Mouse (Mus musculus) heart, adult 9 months (tissue): ENCODE data around the gene Lcmt1.

Source experiments
- DNase-seq, 2 experiments: peaks; one replicate each; pipeline ENCODE4 v3.0.0; 2022; ENCODE audit warnings: low spot score in 2 of 2

Lcmt1 gene

DNA sequence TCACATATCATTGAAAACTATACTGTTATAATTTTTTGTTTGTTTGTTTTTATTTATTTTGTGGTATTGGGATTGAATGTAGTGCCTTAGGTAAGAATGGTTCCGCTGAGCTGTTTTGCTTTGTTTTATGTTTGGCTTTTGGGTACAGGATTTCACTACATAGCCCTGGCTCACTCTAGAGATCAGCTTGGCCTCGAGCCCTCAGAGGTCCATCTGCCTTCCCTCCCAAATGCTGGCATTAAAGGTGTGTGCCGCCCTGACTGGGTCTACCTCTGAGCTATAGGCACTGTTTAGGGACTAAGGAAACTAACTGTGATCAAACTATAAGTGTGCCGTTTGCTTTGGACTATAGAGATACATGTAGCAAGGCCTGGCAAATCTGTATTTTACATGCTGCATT lies 29.7 kb downstream of the Lcmt1 start:
- no peak for DNase-seq

DNA sequence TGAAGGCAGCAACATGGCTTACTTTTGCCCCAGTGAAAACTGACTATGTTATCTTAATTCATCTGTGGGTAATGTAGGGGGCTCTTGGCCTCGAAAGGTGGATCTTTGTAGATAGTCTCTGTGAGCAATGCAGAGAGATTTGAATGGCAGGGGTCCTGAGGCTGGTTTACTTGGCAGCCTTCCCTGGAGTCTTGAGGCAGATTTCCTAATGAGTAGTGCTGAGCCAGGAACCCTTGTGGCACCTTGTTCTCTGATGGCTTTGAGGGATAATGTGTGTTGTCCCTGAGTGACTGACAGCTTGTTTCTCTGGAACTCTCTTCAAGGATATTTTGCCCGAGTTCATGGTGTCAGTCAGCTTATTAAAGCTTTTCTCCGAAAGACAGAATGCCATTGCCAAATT lies 31.5 kb downstream of the Lcmt1 start:
- no peak for DNase-seq

DNA sequence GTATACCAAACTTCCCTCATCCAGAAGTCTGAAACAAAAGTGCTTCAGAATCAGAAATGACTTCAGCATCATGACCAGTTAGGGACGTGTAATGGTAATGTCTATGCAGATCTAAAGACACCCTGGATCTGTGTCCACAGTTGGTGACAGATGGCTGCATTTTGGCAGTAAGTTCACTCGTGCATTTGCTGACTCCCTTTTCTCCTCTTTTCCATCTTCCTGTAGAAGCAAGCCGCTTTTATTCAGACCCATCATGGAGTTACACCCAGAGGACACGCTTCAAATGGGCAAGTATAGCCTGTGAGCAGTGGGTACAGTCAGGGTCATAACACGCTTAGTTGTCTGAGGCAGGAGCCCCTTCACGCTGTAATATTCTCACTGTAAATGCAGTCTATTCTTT lies 34.6 kb downstream of the Lcmt1 start:
- no peak for DNase-seq

DNA sequence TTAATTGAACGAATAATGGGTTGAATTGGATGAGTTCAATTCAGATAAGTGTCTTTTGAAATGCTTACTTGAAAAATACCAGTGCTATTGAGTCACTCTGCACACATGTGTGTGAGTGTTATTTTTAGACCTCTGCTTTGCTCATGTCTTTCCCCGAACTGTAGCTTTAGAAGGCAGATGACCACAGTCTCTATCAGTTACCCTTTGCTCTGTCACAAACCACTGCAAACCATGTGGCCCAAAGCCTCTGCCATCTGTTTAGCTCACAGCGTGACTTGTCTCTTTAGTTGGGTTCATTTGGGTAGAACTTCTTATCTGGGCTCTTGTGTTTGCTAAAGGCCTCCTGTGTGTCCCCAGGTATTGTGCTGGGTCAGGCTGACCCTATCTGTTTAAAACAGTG lies 36.0 kb downstream of the Lcmt1 start:
- DNase-seq: peak; percentile 2 to 36

DNA sequence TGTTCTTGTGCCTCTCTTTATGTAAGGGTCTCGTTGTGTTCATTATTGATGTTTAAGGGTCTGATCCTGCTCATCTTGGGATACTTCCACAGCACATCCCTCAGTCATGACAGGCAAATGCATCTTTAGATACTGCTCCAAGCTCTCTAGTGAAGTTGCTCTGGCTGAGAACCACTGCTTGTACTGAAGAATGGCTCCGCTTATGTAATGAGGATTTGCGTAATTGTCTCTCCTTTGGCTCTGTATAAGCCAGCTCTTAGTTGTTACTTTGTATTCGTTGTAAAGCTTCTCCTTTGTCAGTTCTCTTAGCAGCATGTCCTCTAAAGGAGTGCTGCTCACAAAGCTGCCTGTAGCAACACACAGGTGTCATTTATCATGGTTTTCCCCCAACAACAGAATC lies 37.4 kb downstream of the Lcmt1 start:
- DNase-seq: no peak

DNA sequence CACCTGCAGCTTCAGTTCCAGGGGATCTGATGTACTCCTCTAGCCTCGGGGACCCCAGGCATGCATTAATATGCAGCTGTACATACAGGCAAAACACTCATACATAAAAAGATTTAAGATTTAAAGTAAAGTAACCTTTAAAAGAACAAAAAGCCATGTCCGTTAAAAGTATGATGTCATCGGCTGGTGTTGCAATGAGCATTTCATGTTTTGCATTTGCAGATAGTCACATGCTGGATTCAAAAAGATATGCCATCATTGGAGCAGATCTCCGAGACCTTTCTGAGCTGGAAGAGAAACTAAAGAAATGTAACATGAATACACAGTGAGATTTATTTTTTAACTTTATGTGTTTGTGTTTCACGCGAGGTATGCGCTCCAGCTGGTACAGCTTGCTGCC lies 40.9 kb downstream of the Lcmt1 start:
- DNase-seq: no peak

DNA sequence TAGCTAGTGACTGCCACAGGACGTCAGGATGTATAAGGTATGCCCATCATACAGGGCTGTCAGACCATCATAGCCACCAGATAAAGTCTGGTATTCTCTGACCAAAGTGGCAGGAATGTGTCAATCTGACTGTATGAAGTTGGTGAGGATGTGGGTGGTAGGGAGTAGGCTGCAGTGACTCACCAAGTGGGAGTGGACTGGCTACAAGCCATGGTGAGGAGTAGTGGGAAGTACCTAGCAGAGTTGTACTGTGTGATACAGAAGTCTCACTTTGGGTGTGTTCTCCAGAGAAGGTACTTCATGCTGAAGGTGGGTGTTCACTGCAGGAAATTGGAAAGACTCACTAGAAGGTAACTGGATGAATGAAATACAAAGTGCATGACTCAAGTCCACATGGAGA lies 41.5 kb downstream of the Lcmt1 start:
- DNase-seq: peak; percentile 15 to 17

DNA sequence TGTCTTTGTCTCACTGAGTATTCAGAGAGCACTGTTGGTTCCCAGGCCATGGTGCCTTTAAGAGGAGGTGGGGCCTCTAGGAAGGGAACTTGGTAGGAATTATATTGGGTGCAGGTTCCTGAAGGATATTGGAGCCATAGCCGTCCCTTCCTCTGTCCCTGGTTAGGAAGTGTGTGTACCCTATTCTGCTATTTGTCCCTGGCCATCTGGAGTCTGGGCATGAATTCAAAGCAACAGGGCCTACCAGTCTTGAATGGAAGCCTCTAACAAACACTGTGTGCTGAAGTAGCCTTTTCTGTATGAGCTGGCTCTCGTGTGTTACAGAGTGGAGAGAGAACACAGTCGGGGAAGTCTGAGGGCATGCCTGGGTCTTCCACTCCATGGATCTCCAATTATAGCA lies 42.6 kb downstream of the Lcmt1 start:
- no peak for DNase-seq

DNA sequence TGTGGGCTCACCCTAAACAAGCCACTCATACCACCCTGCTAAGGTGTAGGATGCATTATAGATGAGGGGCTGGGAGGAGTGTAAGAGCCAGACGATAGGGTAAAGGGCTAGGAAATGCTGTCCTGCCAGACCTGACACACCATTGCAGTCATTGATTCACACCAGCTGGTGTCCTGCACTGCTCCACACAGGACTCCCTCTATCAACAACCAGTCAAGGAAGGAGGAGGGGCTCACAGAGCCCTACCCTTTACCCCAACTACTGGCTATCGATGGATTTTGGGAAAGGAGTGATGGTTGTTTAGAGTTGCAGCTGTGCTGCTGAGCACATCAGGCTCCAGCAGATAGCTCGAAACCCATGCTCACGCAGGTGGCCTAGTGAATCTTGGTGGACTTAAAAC lies 47.2 kb downstream of the Lcmt1 start:
- no peak for DNase-seq

DNA sequence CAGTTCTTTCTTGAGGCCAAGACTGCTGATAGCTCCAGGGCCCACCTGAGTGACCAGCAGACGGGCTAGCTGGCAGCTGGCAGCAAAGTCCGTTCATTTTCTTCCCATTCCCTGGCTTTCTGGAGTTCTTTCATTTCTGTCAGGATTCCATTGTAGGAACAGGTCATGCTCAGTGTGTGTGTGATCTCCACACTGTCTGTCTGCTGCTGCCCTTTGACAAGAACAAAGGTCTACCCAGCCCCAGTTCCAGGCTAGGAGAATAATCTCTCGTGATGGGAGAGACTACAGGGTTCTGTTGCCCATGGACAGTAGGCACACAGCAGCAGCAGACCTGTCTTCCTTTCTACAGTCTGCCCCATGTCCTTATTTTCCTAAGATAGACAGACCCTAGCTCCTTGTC lies 48.1 kb downstream of the Lcmt1 start:
- no peak for DNase-seq

DNA sequence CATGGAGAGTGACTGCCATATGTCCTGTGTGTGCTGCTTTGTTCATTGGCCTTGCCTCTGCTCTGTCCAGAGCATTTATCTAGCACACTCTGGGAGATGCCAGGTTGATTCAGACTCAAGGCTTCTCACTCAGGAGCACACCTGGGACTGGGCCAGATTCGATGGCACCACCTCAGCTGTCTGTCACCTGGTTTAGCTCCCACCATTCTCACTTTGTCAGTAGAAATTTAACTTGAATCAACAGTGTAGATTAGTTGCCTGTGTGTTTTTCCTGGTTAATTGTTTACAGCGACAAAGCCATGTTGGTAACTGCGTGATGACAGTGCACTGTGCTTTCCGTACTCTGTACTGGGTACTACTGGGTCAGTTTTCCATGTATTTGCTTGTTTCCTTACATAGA lies 50.4 kb downstream of the Lcmt1 start:
- no peak for DNase-seq

DNA sequence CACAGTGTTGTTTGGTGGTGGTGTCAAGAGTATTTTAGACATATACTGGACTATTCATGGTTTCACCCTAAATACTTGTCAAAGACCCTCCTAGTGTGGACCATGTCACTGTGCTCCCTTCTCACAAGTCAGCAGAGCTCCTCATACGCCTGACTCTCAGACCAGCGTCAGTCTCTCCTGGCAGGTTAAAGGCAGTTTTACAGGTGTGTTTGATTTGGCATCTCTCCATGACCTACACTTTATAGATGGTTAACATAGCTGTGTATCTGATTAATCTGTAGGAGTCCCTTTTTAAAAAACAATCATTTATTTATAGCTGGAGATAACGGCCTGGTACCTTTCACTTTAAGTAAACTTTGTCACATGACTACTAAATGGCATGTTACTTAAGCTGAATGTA lies 52.4 kb downstream of the Lcmt1 start:
- DNase-seq: no peak

DNA sequence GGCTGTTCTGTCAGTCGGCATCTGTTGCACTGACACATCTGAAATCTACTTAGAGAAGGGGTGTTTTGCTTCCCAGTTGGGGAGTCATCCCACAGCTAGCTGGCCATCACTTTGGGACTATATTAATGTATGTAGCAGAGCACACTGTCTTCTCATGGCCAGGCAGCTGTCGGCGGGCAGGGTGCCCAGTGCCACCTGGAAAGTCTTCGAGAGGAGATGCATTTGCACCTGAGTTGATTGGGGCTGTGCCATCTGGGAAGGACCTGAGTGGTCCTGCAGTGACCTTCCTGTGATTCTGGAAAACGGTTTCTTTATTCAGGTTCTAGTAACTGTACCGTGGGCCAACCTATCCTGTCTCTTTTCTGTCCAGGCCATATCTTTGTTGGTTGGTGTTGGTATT lies 54.7 kb downstream of the Lcmt1 start:
- no peak for DNase-seq

DNA sequence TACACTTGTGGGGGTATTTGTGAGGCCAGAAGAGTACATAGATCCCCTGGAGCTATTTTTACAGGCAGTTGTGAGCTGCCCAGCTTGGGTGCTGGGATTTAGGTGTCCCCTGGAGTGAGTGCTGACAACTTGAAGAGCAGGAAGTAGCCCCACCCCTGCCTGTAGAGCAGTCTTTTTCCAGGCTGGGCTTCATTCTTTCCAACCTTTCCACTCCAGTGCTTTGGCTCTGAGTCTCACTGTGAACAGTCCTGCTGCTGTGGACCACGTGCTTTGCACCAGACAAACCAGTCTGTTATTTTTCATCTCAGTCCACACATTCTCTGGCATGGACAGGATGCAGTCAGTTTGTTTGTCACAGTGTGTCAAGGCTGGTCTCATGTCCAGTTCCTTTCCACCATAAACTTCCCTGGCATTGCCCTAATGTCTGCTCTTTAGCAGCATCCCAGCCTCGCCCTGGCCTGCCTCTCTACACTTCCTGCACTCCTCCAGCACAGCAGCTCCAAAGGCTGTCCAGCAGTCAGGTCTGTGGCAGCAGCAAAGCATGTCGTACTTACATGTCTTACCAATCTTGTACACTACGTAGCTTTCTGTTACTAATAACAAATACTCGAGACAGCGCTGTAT lies 55.7 kb downstream of the Lcmt1 start:
- peak in 1 of 2 experiments; percentile 23 for DNase-seq

DNA sequence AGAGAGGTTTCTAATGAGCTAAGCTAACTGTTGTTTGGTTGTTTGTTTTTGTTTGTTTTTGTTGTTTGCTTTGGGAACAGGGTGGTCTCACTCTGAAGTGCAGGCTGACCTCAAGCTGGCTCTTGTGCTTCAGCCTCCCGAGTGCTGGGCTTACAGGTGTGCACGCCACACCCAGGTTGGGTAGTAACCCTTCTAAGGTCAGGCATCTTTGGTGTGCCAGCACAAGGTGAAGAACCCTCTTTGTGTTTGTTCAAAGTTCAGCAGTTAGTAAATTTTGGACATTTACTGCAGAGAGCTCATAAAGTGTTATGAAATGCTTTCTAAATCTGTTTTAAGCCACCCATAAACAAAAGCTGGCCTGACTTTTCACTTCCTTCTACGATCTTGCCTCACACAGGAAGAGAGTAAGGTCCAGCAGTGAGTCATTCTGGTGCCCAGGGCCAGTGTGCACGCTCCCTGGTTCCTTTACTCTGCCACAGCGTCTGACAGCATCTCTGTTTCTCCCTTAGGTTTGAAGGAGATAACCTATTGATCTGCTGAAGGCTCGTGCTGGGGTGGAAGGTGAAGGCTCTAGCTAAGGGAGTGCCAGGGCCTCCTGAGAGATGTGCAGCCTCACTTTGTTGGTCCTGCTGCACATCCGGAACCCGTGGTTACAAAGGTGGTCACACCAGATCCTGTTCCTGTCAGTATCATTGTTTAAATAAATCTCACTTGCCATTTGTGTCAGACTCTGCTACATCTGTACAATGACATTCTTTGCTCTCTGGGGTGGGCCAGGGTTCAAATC lies 60.2 kb downstream of the Lcmt1 start:
- peak; percentile 14 to 29 for DNase-seq

DNA sequence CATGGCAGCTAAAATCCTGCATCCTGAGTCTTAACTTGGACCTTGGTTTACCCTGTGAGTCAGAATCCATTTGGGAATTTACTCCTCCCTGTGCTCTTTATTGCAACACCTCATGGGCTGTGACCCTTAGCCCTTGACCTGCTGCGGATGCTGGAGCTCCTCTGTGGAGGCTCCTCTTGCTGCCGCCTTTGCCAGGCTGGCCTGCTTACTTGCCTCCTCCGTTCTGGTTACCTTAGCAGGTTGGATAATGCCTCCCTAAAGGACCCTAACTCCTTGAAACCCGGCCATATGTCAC lies 60.8 kb downstream of the Lcmt1 start:
- no peak for DNase-seq

DNA sequence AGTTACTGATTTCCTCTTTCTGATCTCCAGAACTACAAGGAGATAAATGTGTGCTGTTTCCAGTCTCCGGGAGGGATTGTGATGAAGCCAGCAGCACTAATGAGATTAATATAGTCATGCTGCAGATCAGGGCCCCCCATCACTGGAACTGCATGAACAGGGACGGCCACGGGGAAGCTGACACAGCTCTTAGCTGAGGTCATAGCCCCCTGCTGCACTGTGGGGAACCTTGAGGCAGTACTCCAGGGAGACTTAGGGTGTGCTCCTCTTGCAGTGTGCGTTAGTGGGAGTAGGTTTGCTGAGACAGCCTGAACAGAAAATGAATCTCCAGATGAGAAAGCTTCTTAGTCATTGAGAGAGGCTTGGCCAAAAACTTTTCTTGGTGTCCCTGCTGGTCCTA lies 61.6 kb downstream of the Lcmt1 start:
- no peak for DNase-seq

DNA sequence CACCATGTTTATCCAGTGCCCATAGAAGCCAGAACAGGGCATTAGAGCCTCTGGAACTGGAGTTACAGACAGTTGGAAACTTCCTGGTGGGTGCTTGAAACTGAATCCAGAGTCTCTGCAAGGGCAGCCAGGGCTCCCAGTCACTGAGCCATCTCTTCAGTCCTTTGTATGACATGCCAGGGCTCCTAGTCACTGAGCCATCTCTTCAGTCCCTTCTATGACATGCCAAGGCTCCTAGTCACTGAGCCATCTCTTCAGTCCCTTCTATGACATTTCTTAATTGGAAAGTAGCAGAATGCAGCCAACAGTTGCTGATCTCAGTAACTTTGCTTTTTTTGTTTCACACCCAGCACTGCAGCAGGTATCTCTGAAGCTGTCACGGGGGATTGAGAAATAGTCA lies 72.5 kb downstream of the Lcmt1 start:
- no peak for DNase-seq

DNA sequence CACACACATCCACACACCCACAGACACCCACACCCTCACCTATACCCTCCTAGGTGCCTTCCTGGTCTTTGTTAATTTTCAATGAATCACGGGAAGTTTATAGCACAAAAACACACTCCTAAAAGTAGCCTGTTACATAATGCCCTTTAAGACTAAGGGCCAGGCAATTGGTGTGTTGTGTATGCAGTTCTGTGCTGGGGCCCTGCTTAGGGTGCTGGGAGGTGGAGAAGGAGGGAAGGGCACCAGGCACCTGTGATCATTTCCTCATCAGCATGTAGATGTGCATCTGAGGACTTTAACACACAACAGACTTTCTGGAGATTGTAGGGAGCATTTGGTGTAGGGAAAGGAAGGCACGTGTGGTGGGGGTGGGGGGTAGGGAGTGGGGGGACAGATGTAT lies 79.2 kb downstream of the Lcmt1 start:
- no peak for DNase-seq

DNA sequence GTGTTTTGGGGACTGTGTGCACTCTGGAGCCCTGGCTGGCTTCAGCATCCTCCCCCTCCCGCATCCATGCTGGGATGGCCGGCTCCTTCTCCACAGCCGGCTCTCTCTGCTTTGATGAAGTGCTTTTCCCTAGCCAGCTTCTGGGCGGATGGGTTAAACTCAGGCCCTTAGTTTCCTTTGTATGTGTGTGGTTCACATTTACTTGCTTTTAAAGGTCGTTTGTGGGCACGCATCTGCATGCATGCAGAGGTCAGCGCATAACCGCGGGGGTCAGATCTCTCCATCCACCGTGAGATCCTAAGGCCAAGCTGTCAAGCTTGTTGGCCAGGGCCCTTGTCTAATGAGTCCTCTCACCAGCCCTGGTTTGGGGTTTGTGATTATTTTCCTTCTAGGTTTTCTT lies 80.1 kb downstream of the Lcmt1 start:
- DNase-seq: no peak

DNA sequence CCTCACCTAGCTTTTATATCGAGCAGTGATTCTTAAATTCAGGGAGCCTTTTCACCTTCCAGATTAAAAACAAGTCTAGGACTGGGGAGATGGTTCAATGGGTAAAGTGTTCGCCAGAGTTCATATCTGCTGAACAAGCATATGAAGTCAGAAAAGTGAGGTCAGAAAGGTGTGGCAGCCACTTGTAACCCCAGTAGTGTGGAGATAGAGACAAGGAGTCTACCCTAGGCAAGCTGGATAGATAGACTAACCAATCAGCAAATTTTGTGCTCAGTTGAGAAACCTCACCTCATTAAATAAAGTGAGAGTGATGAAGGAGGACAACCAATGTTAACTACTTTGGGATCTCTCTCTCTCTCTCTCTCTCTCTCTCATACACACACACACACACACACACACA lies 80.9 kb downstream of the Lcmt1 start:
- DNase-seq: no peak

DNA sequence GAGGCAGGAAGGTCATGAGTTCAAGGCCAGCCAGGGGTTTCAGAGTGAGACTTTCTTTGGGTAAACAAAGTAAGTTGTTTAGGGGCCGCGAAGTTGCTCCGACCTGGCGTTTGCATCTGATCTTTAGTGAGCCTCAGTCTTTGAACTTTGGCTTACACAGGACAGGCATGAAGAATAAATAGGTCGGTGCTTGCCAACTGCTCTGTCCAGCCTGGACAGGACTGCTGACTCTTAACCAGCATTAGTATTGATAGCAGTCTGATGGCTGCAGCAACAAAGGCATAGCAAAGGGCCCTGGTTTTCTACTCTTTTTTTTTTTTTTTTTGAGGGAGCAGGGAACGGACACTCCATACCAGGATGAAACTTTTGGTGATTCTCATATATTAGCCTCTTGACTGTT lies 83.0 kb downstream of the Lcmt1 start:
- no peak for DNase-seq

DNA sequence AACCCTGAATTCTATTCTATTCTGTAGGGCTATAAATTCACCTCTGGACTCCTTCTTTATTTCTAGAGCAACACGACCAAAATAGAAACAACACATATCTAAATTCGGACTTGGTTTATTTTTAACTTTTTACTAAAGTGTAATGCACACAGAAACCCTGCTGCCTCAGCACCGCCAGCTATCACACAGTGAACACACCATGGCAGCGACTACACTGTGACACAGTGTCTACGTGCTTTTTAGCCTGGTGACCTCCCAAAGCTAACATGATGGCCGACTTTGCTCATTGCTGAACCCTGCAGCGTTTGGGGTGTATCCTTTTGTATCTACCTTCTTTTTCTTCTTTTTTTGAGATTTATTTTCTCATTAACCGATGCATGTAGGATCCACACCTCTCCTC lies 83.5 kb downstream of the Lcmt1 start:
- no peak for DNase-seq

DNA sequence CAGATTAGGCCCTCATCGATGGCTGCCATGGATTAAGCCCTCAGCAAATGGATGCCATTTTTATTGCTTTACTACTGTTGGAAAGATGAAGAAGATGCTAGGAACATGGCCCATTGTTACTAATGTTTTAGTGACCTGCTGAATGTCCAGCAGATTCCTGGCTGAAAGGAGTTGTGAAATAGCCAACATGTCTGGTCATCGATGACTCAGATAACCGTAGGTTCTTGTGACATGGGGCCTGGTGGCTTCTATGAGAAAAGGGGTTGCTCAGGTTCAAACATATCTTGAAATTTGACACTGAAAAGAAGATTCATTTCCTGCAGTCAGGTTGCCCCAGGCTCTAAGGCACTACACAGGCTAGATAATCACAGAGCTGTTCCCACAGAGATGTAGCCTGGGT lies 85.5 kb downstream of the Lcmt1 start:
- no peak for DNase-seq
